Mouse (Mus musculus) right cerebral cortex, adult 18-20 months (tissue): ENCODE results near the gene Slc22a3.
A peak's percentile ranks its signal among the peaks of the same experiment; 100 is the strongest.

Source experiments
- DNase-seq: peaks from one replicate; pipeline ENCODE4 v3.0.0; 2022; ENCODE audit warnings: mixed read lengths

Gene Slc22a3

DNA sequence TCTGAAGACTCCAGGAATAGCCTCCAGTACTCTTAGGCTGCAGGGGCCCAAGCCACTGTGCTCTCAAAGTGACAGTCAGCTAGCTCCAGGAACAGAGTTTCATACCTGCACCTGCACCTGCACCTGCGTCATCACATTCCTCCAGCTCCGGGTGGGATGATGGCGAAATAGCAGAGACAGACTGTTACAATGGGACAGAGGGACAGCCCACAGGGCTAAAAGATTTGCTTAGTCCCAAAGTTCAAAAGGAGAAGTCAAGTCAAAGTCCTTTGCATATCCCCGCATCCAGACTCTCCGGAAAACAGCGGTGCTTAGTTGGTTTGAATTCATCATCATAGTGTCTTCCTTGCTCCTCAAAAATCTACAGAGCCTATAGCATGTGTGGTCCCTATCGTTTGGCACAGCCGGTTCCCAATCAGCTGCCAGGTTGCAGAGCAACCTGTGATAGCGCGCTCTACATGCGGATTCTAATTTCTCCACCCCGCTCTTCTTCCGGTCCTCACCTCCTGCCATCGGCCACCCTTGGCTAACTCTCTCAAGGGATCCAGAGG lies at the start of gene Slc22a3:
TSS of gene Slc22a3 (minus strand) at position 51 of the 551 bp plus-strand sequence.
- no peak for DNase-seq

DNA sequence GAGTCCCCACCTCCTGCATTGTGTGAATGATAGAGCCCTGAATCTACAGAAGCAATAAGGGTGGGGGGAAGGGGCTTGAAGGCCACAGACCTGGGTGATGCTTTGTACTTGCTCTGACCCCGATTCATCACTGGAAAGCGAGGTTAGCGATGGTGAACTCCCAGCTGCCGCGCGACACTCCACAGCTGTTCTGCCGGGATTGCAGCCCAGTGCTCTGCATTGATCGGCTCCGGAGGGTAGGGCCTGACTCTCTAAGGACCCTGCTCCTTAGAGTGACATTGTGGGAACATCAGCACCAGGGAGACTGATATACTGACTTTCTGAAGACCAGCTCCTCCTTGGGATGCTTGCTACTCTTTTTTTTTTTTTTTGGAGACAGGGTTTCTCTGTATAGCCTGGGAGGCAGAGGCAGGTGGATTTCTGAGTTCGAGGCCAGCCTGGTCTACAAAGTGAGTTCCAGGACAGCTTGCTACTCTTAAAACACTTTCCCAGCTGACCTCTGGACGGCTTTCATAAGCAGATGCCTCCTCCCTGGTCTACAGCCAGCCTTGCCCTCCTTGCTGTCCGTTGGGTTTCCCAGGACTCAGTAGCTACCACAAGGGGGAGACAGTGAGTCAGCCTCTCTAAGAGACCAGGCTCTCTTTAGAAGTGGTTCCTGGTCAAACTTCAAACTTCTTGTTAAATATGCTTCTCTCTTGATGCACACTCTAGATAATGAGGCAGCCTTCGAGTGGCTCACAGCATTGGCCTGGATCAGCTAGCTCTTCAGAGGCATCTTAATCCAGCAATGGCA lies 27.0 kb upstream of the Slc22a3 start:
- peak; percentile 44 for DNase-seq

DNA sequence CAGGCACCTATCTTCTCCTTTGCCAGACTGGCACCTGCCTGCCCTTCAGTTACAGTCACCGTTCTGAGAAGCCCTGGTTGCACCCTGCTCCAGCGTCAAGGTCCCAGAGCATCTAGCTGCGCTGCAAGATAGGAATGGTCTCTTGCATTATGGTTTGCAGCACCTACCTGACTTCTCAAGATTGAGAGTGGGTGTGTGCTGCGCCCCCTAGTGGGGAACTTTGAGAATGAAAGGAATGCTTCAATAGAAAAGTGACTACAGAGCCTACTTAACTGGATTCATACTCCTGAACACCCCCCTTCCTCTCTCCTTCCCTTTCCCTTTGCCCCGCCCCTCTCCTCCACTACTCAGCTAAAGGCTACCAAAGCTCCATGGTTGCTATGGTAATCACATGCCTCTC lies 24.6 kb upstream of the Slc22a3 start:
- DNase-seq, result peak; percentile 47

- DNase-seq, result no peak
Measured at GRCm38 (mm10) chr17:12530081-12530480, 22.6 kb upstream of the Slc22a3 start.

- DNase-seq, result no peak
Measured at GRCm38 (mm10) chr17:12529384-12529985, 22.0 kb upstream of the Slc22a3 start.

GRCm38 (mm10) chr17:12519089-12519488 lies 11.6 kb upstream of the Slc22a3 start:
- no peak for DNase-seq

GRCm38 (mm10) chr17:12518194-12518593 lies 10.7 kb upstream of the Slc22a3 start:
- no peak for DNase-seq

DNA sequence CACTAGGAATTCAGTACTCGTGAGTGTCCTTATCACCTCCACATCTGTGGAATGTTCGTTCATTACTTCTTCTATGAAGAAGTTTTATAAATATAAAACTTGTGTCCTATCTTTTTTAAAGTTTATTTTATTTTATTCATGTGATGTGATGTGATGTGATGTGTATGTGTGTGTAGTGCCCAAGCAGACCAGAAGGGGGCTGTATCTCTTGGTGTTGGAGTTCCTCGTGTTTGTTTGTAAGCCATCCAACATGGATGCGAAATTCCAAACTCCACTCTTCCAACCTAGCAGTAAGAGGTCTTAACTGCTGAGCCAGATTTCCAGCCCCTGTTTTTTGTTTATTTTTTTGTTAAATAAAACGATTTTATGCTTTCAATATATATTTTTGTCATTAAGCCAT lies 6.5 kb upstream of the Slc22a3 start:
- no peak for DNase-seq

DNA sequence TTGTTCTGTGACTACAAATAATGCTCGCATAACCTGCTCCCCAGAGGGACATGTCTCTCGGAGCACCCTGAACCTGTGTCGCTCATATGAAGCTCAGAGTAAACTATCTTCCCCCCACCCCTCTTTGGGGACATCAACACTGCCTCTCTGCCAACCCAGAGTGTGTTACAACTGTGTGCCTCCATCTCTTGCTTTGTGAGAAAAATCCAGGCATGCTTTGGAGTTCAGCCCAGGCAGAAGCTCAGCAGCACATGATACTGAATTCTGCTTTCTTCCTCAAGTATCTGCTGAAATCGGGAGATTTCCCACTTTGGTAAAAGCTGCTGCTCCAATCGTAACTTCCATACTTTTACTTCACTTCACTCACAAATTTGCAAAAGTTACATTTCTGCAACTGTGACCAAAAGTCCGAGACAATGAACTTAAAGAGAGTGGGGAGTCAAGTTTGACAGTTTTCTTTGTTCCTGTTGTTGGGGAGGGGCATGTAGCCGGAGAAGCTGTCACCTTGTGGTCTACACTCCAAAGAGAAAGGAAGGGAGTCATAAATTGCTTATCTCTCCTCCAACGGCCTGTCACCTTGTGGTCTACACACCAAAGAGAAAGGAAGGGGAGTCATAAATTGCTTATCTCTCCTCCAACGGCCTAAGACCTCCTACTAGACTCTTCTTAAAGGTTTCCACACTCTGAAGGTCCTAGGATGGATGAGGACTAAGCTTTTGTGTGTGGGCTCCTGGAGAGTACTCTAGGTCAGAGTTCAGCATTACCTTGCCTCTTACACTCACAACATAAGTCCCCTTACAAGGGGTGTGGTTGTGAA lies 5.8 kb upstream of the Slc22a3 start:
- no peak for DNase-seq

DNA sequence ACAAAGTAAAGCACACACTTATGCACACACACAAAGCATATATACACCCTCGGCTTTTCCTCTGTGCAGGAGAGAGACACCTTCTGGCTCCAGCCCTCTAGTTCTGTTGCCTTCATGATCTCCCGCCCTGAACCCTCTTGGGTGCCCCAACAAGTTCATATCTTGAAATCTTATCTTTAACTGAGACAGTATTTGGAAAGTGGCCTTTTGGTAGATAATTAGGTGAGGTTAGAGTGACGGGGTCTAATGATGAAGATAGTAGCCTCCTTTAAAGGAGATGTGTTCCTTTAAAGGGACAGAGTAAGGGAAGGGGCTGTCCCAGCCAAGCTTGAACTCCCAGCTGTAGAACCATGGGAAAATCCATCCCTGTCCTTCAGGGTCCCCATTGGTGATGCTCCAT lies 3.7 kb upstream of the Slc22a3 start:
- DNase-seq, result no peak

- no peak for DNase-seq
Measured at GRCm38 (mm10) chr17:12508376-12508775, 872 bp upstream of the Slc22a3 start.

GRCm38 (mm10) chr17:12506903-12507563 lies 471 bp downstream of the Slc22a3 start:
- no peak for DNase-seq

- DNase-seq, result no peak
Measured at GRCm38 (mm10) chr17:12505708-12506107, 1.8 kb downstream of the Slc22a3 start.

- DNase-seq, result no peak
Measured at GRCm38 (mm10) chr17:12499426-12499825, 8.1 kb downstream of the Slc22a3 start.

- no peak for DNase-seq
Measured at GRCm38 (mm10) chr17:12495558-12495957, 11.9 kb downstream of the Slc22a3 start.

GRCm38 (mm10) chr17:12491591-12491990 lies 15.9 kb downstream of the Slc22a3 start:
- DNase-seq, result no peak

- no peak for DNase-seq
Measured at GRCm38 (mm10) chr17:12489888-12490287, 17.6 kb downstream of the Slc22a3 start.

DNA sequence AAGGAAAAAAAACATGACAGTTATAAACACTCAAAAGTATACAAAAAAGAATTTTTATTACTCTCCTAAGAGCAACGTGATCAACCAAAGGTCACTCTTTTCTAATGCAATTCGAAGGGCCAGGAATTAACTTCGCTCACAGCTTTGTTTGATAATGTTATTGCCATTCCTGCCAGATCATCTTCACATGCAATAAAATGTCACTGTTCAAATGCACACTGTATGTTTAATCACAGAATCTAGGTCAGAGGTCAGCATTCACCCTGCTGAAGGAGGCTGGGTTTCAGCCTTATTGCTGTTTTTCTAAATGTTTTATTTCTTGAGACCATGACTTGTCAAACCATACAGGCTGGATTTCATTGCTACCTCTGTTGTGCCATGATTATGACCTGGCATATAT lies 21.8 kb downstream of the Slc22a3 start:
- DNase-seq, result no peak

- DNase-seq, result no peak
Measured at GRCm38 (mm10) chr17:12479416-12479815, 28.1 kb downstream of the Slc22a3 start.

- DNase-seq, result no peak
Measured at GRCm38 (mm10) chr17:12474509-12475083, 32.9 kb downstream of the Slc22a3 start.

GRCm38 (mm10) chr17:12472547-12472946 lies 35.0 kb downstream of the Slc22a3 start:
- no peak for DNase-seq

DNA sequence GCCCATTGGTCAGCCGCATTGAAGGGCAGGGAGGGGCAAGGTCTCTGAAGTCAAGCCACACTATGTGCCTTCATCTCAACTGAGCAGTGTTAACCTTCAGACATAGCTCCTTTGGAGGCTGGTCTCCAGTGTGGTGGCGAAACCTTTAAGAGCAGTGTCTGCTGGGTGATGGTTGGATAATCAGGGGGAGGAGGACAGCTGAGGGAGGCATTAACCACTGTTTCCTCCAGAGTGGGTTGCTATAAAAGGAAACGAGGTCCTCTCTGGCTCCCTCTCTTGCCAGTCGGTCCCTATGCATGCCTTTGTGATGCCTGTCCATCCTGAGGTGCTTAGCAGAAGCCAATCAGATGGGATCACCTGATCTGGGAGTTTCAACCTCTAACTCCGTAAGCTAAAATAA lies 38.8 kb downstream of the Slc22a3 start:
- no peak for DNase-seq
